Mouse (Mus musculus): ENCODE measurements at regions not wholly inside any gene's neighbourhood (a gene's known extent, or its start where the extent isn't known, plus 50 kb on each side); places are given as distances from the start of the nearest gene placed in this dataset.

- Histone ChIP-seq H3K27ac (no peak overlapping the region), H3K4me3 (peak overlapping the region; percentile 29)
- TF ChIP-seq CTCF (conservative IDR thresholded peaks at IDR 0.05) = no peak
- DNase-seq (ENCODE audit: low spot score in 2 of 2) = peak in 1 of 2 experiments; percentile 15
Observed at GRCm38 (mm10) chr13:15802043-15802795, 209.4 kb upstream of the Inhba start.

DNA sequence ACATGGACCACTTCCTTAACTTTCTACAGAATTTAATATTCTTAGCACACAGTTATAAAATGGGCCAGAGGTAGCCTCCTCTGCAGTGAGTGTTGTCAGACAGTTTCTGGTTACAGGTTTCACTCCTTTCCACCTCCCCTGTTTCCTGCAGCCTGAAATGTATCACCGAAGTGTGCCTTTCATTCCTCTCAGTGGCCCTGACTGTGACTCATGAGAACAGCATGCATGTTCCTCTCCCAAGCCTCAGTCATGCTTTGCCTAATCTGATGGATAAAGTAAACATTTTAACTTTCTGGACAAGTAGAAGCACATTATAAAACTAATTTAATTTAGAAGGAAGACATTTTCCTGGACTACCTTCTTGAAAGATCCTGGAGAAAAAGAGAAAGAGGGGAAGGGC, 207.7 kb upstream of the Inhba start:
- no peak for DNase-seq (ENCODE audit: low spot score in 2 of 2)
- no peak overlapping the region for H3K27ac ChIP-seq
- no peak overlapping the region for H3K4me3 ChIP-seq
- TF ChIP-seq CTCF (conservative IDR thresholded peaks at IDR 0.05) = no peak

DNA sequence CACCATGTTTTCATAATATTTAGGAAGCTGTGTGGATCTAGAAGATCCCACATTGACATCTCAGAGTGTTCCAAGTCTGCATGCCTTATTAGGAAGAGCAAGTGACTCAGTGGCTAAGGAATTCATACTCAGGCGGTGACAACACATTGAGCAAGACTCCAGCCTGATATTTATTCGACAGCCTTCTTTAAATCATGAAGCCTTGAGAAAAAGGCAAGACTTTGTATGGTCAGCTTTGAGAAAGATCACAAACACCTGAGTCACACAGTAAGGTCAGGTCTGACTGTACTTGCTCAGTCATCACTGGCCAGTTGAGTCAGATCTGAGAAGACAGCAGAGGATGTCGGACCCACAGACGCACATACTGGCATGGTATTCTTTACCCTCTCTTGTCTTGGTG, 204.7 kb upstream of the Inhba start:
- H3K27ac ChIP-seq = no peak overlapping the region
- TF ChIP-seq CTCF (conservative IDR thresholded peaks at IDR 0.05) = no peak
- DNase-seq (ENCODE audit: low spot score in 2 of 2) = no peak
- no peak overlapping the region for H3K4me3 ChIP-seq

DNA sequence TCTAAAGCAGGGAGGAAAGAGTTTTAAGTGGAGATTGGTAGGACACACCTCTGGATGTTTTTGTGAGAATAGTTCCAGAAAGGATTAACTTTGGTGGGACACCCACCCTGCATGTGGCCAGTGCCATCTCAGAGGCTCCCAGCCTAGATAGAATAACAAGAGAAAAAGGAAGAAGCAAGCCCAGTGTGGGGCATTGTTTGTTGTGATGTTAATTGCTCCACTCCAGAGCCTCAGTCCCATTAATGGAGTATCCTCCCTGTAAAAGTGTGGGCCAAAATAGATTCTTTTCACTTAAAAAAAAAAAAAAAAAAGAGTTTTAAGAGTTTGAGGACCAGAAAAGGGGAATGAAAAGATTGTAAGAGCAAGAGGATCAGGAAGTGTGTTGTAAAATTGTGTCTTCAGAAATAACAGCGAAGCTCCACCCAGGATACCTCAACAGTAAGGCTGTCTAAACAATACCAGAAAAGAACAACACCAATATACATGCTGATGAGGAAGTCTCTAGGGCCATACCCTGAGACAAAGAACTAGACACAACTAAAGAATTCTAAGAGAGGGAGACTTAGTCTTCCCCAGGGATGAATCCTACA, 189.3 kb upstream of the Inhba start:
- no peak overlapping the region for H3K4me3 ChIP-seq
- no peak overlapping the region for H3K27ac ChIP-seq
- TF ChIP-seq CTCF (conservative IDR thresholded peaks at IDR 0.05) = no peak
- no peak for DNase-seq (ENCODE audit: low spot score in 2 of 2)

- no peak overlapping the region for H3K27ac ChIP-seq
- H3K4me3 ChIP-seq = no peak overlapping the region
- no peak for DNase-seq (ENCODE audit: low spot score in 2 of 2)
- no peak for TF ChIP-seq CTCF (conservative IDR thresholded peaks at IDR 0.05)
Observed at GRCm38 (mm10) chr13:15845806-15846205, 165.8 kb upstream of the Inhba start.

DNA sequence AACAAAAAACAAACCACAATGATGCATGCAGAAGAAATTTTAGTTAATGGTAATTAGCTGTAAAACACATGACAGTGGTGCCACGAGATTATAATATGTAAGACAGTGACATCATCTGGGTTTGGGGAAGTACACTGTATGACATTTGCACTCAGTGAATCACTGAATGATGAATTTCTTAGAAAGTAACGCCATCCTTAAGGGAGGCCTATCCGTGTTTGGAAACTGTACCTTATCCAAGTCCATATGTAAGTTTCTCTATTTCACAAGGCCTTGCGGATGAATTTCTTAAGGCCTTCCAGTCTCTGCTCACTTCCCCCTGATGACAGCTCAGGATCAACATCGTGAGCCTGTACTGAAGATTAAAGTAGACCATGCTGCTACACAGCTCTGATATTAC, 163.6 kb upstream of the Inhba start:
- Histone ChIP-seq H3K27ac (no peak overlapping the region), H3K4me3 (no peak overlapping the region)
- no peak for TF ChIP-seq CTCF (conservative IDR thresholded peaks at IDR 0.05)
- DNase-seq (ENCODE audit: low spot score in 2 of 2) = no peak

GRCm38 (mm10) chr13:15849129-15849528, 162.5 kb upstream of the Inhba start:
- Histone ChIP-seq H3K27ac (no peak overlapping the region), H3K4me3 (no peak overlapping the region)
- DNase-seq (ENCODE audit: low spot score in 2 of 2) = no peak
- TF ChIP-seq CTCF (conservative IDR thresholded peaks at IDR 0.05) = no peak

GRCm38 (mm10) chr13:15850358-15850757, 161.3 kb upstream of the Inhba start:
- no peak overlapping the region for H3K27ac ChIP-seq
- no peak overlapping the region for H3K4me3 ChIP-seq
- DNase-seq (ENCODE audit: low spot score in 2 of 2) = no peak
- no peak for TF ChIP-seq CTCF (conservative IDR thresholded peaks at IDR 0.05)

- Histone ChIP-seq H3K4me3 (no peak overlapping the region), H3K27ac (no peak overlapping the region)
- no peak for DNase-seq (ENCODE audit: low spot score in 2 of 2)
- TF ChIP-seq CTCF (conservative IDR thresholded peaks at IDR 0.05) = no peak
Observed at GRCm38 (mm10) chr13:15853022-15853566, 158.6 kb upstream of the Inhba start.

DNA sequence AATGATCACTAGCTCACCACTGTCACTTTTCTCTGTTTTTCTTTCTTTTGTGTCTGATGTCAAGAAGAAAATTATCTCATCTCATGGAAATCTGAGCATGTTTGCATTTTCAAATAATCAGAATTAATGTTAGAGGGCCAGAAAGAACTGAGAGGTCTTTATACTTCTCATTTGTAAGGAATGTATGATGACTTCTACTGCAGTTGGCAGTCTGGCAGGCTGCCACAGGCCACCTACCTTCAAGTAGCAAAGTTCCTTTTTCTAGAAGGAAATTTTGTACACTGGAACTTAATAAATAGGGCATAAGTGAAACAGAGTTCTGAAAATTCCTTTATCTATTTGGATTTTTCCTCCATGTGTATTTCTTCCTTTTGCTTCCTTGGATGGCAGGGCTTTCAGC, 148.7 kb upstream of the Inhba start:
- Histone ChIP-seq H3K27ac (no peak overlapping the region), H3K4me3 (no peak overlapping the region)
- no peak for DNase-seq (ENCODE audit: low spot score in 2 of 2)
- TF ChIP-seq CTCF (conservative IDR thresholded peaks at IDR 0.05) = no peak

- Histone ChIP-seq H3K4me3 (no peak overlapping the region), H3K27ac (no peak overlapping the region)
- TF ChIP-seq CTCF (conservative IDR thresholded peaks at IDR 0.05) = no peak
- no peak for DNase-seq (ENCODE audit: low spot score in 2 of 2)
Observed at GRCm38 (mm10) chr13:15863344-15863743, 148.3 kb upstream of the Inhba start.

GRCm38 (mm10) chr13:15867046-15867561, 144.5 kb upstream of the Inhba start:
- Histone ChIP-seq H3K27ac (no peak overlapping the region), H3K4me3 (no peak overlapping the region)
- DNase-seq (ENCODE audit: low spot score in 2 of 2) = no peak
- TF ChIP-seq CTCF (conservative IDR thresholded peaks at IDR 0.05) = no peak

DNA sequence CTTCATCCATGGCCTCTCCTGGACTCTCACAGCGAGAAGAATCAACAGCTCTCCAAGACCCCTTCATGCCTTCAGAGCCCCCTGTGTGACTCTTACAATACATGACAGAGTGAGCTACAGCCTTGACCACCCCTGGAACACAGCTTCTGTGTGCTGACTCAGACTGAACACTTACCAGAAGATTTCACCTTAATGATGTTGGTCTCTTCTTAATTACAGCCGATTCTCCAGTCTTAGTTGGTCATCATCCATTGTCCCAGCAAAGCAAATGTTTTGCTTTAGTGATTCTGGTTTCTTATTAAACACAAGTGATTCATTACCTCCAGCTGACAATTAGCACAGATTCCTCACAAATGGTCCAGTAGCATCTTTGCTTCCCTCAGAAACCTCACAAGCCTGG, 134.0 kb upstream of the Inhba start:
- Histone ChIP-seq H3K27ac (no peak overlapping the region), H3K4me3 (no peak overlapping the region)
- TF ChIP-seq CTCF (conservative IDR thresholded peaks at IDR 0.05) = no peak
- no peak for DNase-seq (ENCODE audit: low spot score in 2 of 2)

DNA sequence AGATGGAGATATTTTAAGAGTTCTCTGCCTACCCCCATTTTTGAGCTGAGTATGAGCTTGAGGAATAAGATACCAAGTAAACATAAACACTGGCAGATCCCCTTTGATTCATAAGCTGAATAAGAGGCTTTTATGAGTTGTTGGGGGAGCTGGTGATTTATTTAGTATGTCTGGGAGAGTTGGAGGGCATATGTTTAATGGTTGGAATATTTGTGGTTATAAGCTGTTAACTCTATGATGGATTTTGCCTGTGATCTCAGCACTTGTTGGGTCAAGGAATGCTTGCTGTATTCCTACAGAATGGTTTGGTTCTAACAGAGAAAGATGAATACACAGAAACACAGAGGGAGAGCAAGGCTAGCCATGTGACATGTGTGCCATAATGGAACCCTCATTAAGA, 132.1 kb upstream of the Inhba start:
- Histone ChIP-seq H3K27ac (no peak overlapping the region), H3K4me3 (no peak overlapping the region)
- no peak for TF ChIP-seq CTCF (conservative IDR thresholded peaks at IDR 0.05)
- no peak for DNase-seq (ENCODE audit: low spot score in 2 of 2)
